Mouse (Mus musculus) spleen, postnatal 4 days (tissue): ENCODE results near the gene 1600012H06Rik.
"Not testable (repeated sequence)": the region's sequence is repeated elsewhere in the genome, so short reads cannot be mapped to it uniquely, and the experiment has no call there.

Source experiments
- DNase-seq, 2 experiments: peaks; one replicate each; pipeline ENCODE4 v3.0.0; 2022; ENCODE audit warnings: low spot score in 2 of 2

The 1600012H06Rik gene

GRCm38 (mm10) chr17:14943729-14944059 lies 710 bp downstream of the 1600012H06Rik start:
- DNase-seq: no peak

- DNase-seq: no peak
These were observed 1.6 kb downstream of the 1600012H06Rik start for GRCm38 (mm10) chr17:14944551-14944950.

- DNase-seq: no peak
These were observed 6.3 kb downstream of the 1600012H06Rik start for GRCm38 (mm10) chr17:14949161-14949827.

DNA sequence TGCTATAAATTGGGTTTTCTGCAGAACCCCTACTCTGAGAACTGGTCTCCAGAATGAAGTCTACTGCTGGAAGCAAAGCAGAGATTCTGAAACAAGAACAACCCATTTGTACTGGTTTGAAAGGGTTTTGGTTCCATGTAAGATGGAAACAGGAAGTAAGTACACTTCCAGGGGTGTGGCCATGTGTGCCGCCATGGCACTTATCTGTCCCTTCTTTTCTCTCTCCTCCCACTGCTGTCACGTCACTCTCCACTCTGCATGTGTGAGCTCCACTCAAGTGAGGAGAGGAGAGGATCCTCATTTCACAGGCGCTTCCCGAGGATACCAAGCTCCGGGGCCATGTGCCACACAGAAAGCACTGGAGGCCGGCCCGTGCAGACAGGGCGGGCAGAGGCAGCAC lies 10.5 kb downstream of the 1600012H06Rik start:
- DNase-seq: no peak

DNA sequence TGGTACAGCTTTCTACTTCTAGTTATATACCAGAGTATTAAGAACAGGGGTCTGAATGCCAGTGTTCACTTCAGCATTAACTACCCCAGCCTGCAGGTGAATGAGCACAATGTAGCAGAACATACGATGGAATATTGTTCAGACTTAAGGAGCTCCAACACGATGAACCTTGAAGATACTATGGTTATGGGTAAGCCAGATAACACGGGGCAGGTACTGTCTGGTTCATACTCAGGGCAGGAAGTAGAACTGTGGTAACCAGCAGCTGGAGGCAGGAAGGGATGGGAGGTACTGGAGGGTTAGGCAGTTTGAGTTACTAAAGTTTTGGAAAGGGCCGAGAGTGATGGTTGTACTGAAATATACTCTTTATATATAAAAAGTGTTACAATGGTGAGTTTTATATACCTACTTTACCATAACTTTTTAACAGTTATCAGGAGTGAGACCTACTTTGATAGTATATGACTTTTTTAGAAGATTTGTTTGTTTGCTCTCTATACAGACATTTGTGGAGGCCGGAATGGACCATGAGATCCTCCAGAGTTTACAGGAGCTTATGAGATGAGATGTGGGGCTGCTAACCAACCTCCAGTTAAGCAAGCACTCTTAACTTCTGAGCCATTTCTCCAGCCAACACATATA lies 15.8 kb downstream of the 1600012H06Rik start:
- DNase-seq: no peak

DNA sequence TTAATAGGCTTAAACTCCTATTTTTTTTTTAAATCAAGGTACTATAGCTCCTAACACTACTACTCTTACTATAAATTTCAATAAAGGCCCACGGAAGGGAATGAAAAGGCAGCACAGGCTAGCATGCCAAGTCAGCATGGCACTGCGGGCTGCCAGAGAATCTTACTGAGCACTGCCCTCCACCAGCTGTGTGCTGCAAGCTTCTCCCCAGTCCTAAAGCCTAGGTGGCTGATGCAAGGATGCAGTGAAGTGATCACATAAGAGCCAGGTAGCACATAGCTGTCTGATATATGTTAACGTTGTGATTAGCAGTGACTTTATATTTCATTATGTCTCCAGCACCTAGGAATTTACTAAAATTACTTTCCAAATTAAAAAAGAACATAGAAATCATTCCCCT lies 17.0 kb downstream of the 1600012H06Rik start:
- peak in 1 of 2 experiments; percentile 65 for DNase-seq

DNA sequence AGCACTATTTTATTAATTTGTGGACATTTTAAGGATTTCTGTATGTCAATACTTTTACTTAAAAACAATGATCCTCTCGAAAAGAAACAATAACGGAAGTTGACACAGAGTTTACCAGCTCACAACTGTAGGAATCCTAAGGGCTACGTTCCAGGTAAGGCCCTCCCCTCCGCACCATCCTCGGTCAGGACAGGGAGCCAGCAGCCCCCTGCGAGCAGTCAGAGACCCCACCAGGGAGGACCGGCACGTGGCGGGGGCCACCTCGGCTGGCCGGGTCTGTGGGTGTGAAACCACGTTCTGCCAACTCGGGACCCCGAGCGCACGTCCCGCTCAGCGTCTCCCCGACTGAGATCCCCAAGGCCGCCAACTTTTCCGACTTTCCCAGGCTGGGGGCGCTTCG lies 17.5 kb downstream of the 1600012H06Rik start:
- DNase-seq: peak; percentile 40 to 76

DNA sequence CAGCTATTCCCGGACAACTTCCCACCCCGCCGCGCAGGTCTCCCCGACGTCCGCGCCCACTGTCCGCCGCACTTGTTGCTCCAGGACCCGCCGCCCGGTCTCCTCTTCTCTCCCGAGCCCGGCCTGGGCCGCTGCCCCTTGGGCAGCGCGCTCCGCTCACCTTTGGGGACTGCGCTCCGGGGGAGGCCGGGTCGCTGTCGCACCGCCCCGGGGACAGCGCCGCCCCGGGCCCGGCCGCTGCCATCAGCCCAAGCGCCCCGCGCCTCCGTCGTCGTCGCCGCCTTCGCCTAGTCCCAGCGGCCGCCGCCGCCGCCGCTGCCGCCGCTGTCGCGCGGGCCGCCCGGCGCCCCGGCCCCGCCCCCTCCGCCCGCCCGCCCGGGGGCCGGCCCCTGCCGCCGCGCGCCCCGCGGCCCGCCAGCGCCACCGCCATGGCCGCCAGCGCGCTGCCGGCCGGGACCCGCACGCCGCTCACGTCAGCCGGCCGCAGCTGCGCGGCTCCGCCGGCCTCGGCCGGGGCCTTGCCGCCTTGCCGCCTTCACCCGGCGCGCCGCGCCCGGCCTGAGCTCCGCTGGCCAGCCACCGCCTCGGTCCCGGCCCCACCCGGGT lies 18.1 kb downstream of the 1600012H06Rik start, which contains the start of gene Phf10:
TSS of gene Phf10 (minus strand) at position 323 of the 606 bp plus-strand sequence.
- DNase-seq: peak; percentile 41 to 79

DNA sequence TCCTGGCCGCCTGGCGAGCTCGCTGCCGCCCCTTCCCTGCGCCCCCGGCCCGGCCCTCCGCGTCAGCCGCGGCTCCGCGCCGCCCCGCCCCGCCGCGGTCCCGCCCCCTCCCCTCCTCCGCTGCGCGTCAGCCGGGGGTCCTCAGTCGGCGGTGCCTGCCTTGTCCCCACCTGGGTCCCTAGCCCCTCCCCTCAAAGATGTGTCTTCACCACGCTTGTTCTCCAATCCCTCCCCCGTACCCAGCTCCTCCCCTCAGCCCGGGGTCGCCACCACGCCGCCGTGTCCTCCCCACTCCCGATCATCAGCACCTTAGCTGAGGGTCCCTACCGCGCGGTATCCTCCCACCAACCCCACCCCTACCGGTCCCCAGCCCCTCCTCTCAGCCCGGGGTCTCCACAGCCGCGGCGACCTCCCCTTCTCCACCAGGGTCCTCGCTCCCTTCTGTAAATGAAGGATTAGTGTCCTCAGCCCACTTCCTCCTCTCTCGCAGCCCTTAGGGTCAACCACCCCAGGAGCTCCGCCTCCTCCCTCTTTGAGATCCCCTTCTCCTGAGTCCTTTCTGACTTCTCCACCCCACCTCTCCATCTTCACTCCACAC lies 18.7 kb downstream of the 1600012H06Rik start:
- not testable (repeated sequence) for DNase-seq

DNA sequence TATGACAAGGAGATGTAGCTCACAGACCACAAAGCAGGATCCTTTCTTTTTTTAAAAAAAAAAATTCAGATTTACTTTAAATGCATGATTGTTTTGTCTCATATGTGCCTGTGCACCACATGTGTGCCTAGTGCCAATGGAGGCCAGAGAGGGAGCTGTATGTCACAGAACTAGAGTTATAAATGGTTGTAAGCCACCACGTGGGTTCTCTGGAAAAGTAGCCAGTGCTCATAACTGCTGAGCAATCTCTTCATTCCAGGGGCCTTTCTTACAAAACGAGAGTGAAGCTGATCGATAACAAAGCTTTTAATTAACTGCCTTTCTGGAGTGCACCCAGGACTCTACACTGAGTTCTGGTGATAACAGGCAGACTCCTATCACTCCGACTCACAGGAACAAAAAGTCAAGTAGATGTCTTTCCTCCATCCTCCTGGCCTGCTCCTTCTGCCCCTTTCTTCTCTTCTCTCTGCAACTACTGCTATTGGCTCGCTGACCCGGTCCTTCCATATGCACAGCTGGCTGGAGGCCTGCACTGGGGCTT lies 25.5 kb downstream of the 1600012H06Rik start:
- not testable (repeated sequence) for DNase-seq

- DNase-seq: not testable (repeated sequence)
These were observed 34.9 kb downstream of the 1600012H06Rik start for GRCm38 (mm10) chr17:14977718-14978361.

- DNase-seq: not testable (repeated sequence)
These were observed 35.5 kb downstream of the 1600012H06Rik start, which contains the start of the genes 9030025P20Rik and Gm3417 for GRCm38 (mm10) chr17:14978362-14979038. Gene 9030025P20Rik, plus strand, starts transcription at chr17:14978468. Gene Gm3417, minus strand, starts transcription at chr17:14978790.

- DNase-seq: peak in 1 of 2 experiments; percentile 53
These were observed 47.2 kb downstream of the 1600012H06Rik start for GRCm38 (mm10) chr17:14990116-14990702.

DNA sequence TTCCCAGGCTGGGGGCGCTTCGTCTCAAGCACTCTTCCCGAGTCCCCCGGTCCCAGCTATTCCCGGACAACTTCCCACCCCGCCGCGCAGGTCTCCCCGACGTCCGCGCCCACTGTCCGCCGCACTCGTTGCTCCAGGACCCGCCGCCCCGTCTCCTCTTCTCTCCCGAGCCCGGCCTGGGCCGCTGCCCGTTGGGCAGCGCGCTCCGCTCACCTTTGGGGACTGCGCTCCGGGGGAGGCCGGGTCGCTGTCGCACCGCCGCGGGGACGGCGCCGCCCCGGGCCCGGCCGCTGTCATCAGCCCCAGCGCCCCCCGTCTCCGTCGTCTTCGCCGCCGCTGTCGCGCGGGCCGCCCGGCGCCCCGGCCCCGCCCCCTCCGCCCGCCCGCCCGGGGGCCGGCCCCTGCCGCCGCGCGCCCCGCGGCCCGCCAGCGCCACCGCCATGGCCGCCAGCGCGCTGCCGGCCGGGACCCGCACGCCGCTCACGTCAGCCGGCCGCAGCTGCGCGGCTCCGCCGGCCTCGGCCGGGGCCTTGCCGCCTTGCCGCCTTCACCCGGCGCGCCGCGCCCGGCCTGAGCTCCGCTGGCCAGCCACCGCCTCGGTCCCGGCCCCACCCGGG lies 49.6 kb downstream of the 1600012H06Rik start:
- not testable (repeated sequence) for DNase-seq

DNA sequence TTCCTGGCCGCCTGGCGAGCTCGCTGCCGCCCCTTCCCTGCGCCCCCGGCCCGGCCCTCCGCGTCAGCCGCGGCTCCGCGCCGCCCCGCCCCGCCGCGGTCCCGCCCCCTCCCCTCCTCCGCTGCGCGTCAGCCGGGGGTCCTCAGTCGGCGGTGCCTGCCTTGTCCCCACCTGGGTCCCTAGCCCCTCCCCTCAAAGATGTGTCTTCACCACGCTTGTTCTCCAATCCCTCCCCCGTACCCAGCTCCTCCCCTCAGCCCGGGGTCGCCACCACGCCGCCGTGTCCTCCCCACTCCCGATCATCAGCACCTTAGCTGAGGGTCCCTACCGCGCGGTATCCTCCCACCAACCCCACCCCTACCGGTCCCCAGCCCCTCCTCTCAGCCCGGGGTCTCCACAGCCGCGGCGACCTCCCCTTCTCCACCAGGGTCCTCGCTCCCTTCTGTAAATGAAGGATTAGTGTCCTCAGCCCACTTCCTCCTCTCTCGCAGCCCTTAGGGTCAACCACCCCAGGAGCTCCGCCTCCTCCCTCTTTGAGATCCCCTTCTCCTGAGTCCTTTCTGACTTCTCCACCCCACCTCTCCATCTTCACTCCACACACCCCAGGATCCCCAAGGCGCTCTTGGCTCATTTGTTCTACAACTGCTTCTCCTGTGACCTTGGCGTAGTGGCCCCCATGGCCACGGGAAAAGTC lies 50.3 kb downstream of the 1600012H06Rik start:
- DNase-seq: not testable (repeated sequence)

GRCm38 (mm10) chr17:14994140-14994539 lies 51.2 kb downstream of the 1600012H06Rik start:
- not testable (repeated sequence) for DNase-seq

- not testable (repeated sequence) for DNase-seq
These were observed 57.1 kb downstream of the 1600012H06Rik start for GRCm38 (mm10) chr17:15000047-15000446.

DNA sequence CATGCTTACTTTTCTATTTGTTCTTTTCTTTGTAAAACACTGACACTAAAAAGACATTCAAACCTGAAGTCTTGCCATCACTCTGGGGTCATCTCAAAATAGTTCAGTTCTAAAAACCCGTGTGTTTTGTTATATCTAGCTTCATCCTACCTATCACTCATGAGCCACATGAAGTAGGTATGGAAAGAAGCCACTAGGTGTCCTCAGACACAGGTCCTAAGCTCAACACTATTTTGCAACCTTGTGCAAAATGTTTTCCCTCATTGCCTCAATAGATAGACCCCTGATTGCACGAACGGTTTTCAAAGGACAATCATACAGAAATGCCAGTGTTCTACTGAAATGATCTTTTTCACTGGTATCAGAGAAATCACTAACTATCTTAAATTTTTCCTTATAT lies 66.1 kb downstream of the 1600012H06Rik start:
- not testable (repeated sequence) for DNase-seq
